Mouse (Mus musculus): ENCODE results near the gene Glb1. TPM values are rescaled to one million over a fixed set of nuclear protein-coding genes. Genes with fewer than 3 reads are reported as not detected.

Gene Glb1
- polyA plus RNA-seq, 1 experiment from 2014 or later, result 76.0 TPM

- no peak overlapping the region for H3K9ac ChIP-seq (ENCODE audit: low read length)
- H3K9me3 ChIP-seq (ENCODE audit: control insufficient read depth, low read length), result peaks cover 6% of the 10 kb centered on the region; the same call in 1 of the 2 replicates
- H3K4me1 ChIP-seq (replicated peaks; ENCODE audit: control insufficient read depth, insufficient read depth, low read length), result no peaks in the 10 kb centered on the region
- H3K27ac ChIP-seq (ENCODE audit: low read depth), result no peak overlapping the region
- no peaks in the 10 kb centered on the region for H3K27me3 ChIP-seq (replicated peaks; ENCODE audit: control insufficient read depth, insufficient read depth, low read length)
- WGBS, result 93% methylated on average over 2 of the region's 2 CpGs
- H3K36me3 ChIP-seq (ENCODE audit: control insufficient read depth, insufficient read depth, low read length), result peaks cover 48% of the 10 kb centered on the region
- DNase-seq (ENCODE audit: low spot score) (no peak), ATAC-seq (replicated peaks; ENCODE audit: low FRiP score, low TSS enrichment, low read depth) (no peak)
- no peak overlapping the region for H3K4me2 ChIP-seq (ENCODE audit: low read length)
- H3K4me3 ChIP-seq (ENCODE audit: low read depth, low read length), result no peak overlapping the region
Observed at GRCm38 (mm10) chr9:114407676-114408075, 6.8 kb downstream of the Glb1 start.

DNA sequence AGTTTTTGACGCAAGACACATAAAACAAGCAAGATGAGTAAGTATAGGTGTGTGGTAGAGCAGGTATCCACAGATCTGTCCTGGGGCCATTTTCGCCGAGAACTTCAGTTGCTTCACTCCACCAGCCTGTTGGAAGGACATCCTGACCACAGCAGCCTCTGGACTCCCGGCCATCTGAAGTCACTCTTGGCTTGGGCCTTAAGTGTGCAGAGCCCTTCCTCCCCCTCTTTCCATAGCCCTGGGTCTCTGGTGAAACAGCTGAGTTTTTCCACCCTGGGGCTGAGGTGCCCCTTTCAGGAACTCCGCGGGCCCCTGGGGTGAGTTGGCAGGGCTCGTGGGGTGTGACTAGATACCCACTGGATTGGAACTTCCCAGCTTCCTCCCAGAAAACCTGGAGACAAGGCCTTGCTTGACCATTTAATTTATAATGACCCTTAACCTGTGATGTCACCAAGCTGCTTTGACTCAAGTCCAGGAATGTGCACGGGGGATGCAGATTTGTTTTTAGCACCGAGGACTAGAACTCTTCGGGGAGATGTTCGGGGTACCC lies 9.5 kb downstream of the Glb1 start:
- DNase-seq (ENCODE audit: low spot score) (no peak), ATAC-seq (replicated peaks; ENCODE audit: low FRiP score, low TSS enrichment, low read depth) (no peak)
- H3K36me3 ChIP-seq (ENCODE audit: control insufficient read depth, insufficient read depth, low read length), result peaks cover 45% of the 10 kb centered on the region
- no peaks in the 10 kb centered on the region for H3K27me3 ChIP-seq (replicated peaks; ENCODE audit: control insufficient read depth, insufficient read depth, low read length)
- no peak overlapping the region for H3K9ac ChIP-seq (ENCODE audit: low read length)
- no peak overlapping the region for H3K4me3 ChIP-seq (ENCODE audit: low read depth, low read length)
- H3K9me3 ChIP-seq (ENCODE audit: control insufficient read depth, low read length), result peaks cover 6% of the 10 kb centered on the region; the same call in 1 of the 2 replicates
- WGBS, result 89% methylated on average over 11 of the region's 11 CpGs
- no peak overlapping the region for H3K4me2 ChIP-seq (ENCODE audit: low read length)
- no peak overlapping the region for H3K27ac ChIP-seq (ENCODE audit: low read depth)
- H3K4me1 ChIP-seq (replicated peaks; ENCODE audit: control insufficient read depth, insufficient read depth, low read length), result no peaks in the 10 kb centered on the region

DNA sequence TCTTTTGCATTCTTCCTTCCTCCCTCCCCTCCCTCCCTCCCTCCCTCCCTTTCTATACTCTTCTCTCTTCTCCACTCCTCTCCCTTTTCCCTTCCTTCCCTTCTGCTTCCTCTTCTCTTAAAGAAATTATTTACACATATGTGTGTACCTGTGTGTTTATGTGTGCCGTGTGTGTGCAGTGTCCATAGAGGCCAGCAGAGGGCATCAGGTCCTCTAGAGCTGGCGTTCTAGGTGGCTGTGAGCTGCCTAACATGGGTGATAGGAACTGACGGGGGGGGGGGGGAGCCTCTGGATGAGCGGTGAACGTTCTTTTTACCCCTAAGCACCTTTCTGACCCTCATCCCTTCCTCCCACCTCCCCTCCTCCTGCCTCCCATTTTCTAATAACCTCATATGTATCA lies 10.4 kb downstream of the Glb1 start:
- H3K27ac ChIP-seq (ENCODE audit: low read depth), result no peak overlapping the region
- peaks cover 6% of the 10 kb centered on the region; the same call in 1 of the 2 replicates for H3K9me3 ChIP-seq (ENCODE audit: control insufficient read depth, low read length)
- 95% methylated on average over 5 of the region's 5 CpGs for WGBS
- H3K4me1 ChIP-seq (replicated peaks; ENCODE audit: control insufficient read depth, insufficient read depth, low read length), result no peaks in the 10 kb centered on the region
- peaks cover 36% of the 10 kb centered on the region for H3K36me3 ChIP-seq (ENCODE audit: control insufficient read depth, insufficient read depth, low read length)
- no peaks in the 10 kb centered on the region for H3K27me3 ChIP-seq (replicated peaks; ENCODE audit: control insufficient read depth, insufficient read depth, low read length)
- H3K4me3 ChIP-seq (ENCODE audit: low read depth, low read length), result no peak overlapping the region
- no peak overlapping the region for H3K9ac ChIP-seq (ENCODE audit: low read length)
- DNase-seq (ENCODE audit: low spot score) (no peak), ATAC-seq (replicated peaks; ENCODE audit: low FRiP score, low TSS enrichment, low read depth) (no peak)
- H3K4me2 ChIP-seq (ENCODE audit: low read length), result no peak overlapping the region

GRCm38 (mm10) chr9:114412406-114412805 lies 11.5 kb downstream of the Glb1 start:
- H3K9ac ChIP-seq (ENCODE audit: low read length), result no peak overlapping the region
- no peak for DNase-seq (ENCODE audit: low spot score)
- H3K27me3 ChIP-seq (replicated peaks; ENCODE audit: control insufficient read depth, insufficient read depth, low read length), result no peaks in the 10 kb centered on the region
- peaks cover 6% of the 10 kb centered on the region; the same call in 1 of the 2 replicates for H3K9me3 ChIP-seq (ENCODE audit: control insufficient read depth, low read length)
- H3K4me1 ChIP-seq (replicated peaks; ENCODE audit: control insufficient read depth, insufficient read depth, low read length), result no peaks in the 10 kb centered on the region
- no peak overlapping the region for H3K4me3 ChIP-seq (ENCODE audit: low read depth, low read length)
- H3K36me3 ChIP-seq (ENCODE audit: control insufficient read depth, insufficient read depth, low read length), result peaks cover 29% of the 10 kb centered on the region
- H3K4me2 ChIP-seq (ENCODE audit: low read length), result no peak overlapping the region
- ATAC-seq (replicated peaks; ENCODE audit: low FRiP score, low TSS enrichment, low read depth), result no peak
- H3K27ac ChIP-seq (ENCODE audit: low read depth), result no peak overlapping the region
- WGBS, result 91% methylated on average over 9 of the region's 9 CpGs

DNA sequence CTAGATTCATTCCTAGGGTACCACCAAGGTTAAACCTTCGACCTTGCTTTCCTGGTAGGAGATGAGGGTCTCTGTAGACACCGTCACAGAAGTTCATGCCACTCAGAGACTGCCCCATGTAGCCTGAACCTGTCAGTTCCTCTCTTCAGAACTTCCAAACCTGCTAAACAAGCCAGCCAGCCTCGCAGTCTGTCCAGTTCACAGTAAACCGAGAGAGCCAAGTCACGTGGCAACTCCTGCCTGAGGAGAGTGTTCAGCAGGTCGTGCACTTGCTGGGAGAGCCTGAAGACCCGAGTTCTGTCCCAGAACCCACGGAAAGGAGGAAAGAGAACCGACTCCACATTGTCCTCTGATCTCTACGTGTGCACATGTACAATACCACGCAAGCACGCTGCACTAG lies 13.0 kb downstream of the Glb1 start:
- no peak overlapping the region for H3K4me3 ChIP-seq (ENCODE audit: low read depth, low read length)
- H3K4me1 ChIP-seq (replicated peaks; ENCODE audit: control insufficient read depth, insufficient read depth, low read length), result no peaks in the 10 kb centered on the region
- peaks cover 19% of the 10 kb centered on the region for H3K36me3 ChIP-seq (ENCODE audit: control insufficient read depth, insufficient read depth, low read length)
- no peaks in the 10 kb centered on the region for H3K27me3 ChIP-seq (replicated peaks; ENCODE audit: control insufficient read depth, insufficient read depth, low read length)
- H3K9ac ChIP-seq (ENCODE audit: low read length), result no peak overlapping the region
- 89% methylated on average over 12 of the region's 12 CpGs for WGBS
- no peak for DNase-seq (ENCODE audit: low spot score)
- ATAC-seq (replicated peaks; ENCODE audit: low FRiP score, low TSS enrichment, low read depth), result no peak
- H3K9me3 ChIP-seq (ENCODE audit: control insufficient read depth, low read length), result peaks cover 6% of the 10 kb centered on the region; the same call in 1 of the 2 replicates
- H3K27ac ChIP-seq (ENCODE audit: low read depth), result no peak overlapping the region
- no peak overlapping the region for H3K4me2 ChIP-seq (ENCODE audit: low read length)

DNA sequence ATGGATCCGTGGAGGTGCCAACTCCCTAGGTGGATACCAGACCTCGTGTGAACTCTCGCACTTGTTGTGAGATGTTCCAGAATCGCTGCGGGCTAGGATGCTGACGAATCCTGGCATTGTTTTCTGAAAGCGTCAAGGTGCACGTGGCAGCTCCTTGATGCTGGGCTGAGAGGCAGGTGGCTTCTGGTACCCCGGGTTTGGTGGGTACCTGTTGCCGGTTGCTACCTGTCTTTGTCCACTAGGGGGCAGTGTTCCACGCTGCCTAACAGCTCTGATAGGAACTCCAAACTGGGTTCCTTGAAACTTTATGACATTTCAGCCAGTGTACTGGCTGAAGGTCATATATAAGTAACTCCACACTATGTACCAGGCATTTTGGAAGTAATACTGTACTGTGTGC lies 14.8 kb downstream of the Glb1 start:
- Histone ChIP-seq H3K4me3 (ENCODE audit: low read depth, low read length) (no peak overlapping the region), H3K27ac (ENCODE audit: low read depth) (no peak overlapping the region), H3K9ac (ENCODE audit: low read length) (no peak overlapping the region), H3K4me2 (ENCODE audit: low read length) (no peak overlapping the region), H3K36me3 (ENCODE audit: control insufficient read depth, insufficient read depth, low read length) (peaks cover 10% of the 10 kb centered on the region), H3K4me1 (replicated peaks; ENCODE audit: control insufficient read depth, insufficient read depth, low read length) (no peaks in the 10 kb centered on the region), H3K9me3 (ENCODE audit: control insufficient read depth, low read length) (peaks cover 6% of the 10 kb centered on the region; the same call in 1 of the 2 replicates), H3K27me3 (replicated peaks; ENCODE audit: control insufficient read depth, insufficient read depth, low read length) (no peaks in the 10 kb centered on the region)
- DNase-seq (ENCODE audit: low spot score), result peak; percentile 78
- 0 out of 2 replicates have a peak, but pooled peaks have one; percentile 6 for ATAC-seq (replicated peaks; ENCODE audit: low FRiP score, low TSS enrichment, low read depth)
- WGBS, result 22% methylated on average over 11 of the region's 11 CpGs

DNA sequence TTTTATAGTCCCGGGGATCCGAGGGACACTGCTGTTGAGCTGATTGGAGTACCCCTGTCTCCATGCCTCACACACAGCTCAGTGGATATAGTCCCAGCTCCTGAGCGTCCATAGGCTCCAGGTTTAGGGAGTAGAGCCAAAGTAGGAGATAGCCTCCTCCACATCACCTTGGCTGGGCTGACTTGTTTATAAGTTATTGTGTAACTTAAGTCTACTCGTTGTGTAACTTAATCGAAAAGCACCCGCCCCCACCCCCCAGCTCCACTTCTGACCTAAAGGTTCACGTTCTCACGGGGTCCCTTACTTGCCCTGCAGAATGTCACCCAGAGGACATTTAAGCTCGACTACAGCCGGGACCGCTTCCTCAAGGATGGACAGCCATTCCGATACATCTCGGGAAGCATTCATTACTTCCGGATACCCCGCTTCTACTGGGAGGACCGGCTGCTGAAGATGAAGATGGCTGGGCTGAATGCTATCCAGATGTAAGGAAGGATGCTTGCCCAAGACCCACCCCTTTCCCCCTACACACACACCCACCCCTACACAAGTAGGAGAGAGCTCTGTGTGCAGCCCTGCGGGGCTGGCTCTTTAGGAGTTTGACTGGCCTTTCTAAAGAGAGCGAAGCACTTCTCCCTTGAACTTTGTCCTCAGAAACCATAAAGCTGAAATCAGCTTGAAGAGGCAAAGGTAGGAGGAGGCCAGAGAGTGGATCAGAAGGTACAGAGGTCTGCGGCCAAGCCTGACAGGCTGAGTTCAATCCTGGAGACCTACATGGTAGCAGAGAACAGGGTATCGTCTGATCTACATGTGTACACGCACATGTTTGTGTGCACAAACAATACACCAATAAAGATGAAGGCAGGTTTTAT lies 16.0 kb downstream of the Glb1 start:
- Histone ChIP-seq H3K9me3 (ENCODE audit: control insufficient read depth, low read length) (peaks cover under 1% of the 10 kb centered on the region; the same call in 1 of the 2 replicates), H3K4me2 (ENCODE audit: low read length) (no peak overlapping the region), H3K27me3 (replicated peaks; ENCODE audit: control insufficient read depth, insufficient read depth, low read length) (no peaks in the 10 kb centered on the region), H3K27ac (ENCODE audit: low read depth) (no peak overlapping the region), H3K4me1 (replicated peaks; ENCODE audit: control insufficient read depth, insufficient read depth, low read length) (no peaks in the 10 kb centered on the region), H3K9ac (ENCODE audit: low read length) (no peak overlapping the region), H3K4me3 (ENCODE audit: low read depth, low read length) (no peak overlapping the region), H3K36me3 (ENCODE audit: control insufficient read depth, insufficient read depth, low read length) (peaks cover 6% of the 10 kb centered on the region; the same call in 1 of the 2 replicates)
- DNase-seq (ENCODE audit: low spot score), result no peak
- WGBS, result 86% methylated on average over 21 of the region's 21 CpGs
- ATAC-seq (replicated peaks; ENCODE audit: low FRiP score, low TSS enrichment, low read depth), result peak; percentile 57; the same call in 1 of the 2 replicates

- Histone ChIP-seq H3K36me3 (ENCODE audit: control insufficient read depth, insufficient read depth, low read length) (peaks cover 6% of the 10 kb centered on the region; the same call in 1 of the 2 replicates), H3K4me2 (ENCODE audit: low read length) (no peak overlapping the region), H3K27me3 (replicated peaks; ENCODE audit: control insufficient read depth, insufficient read depth, low read length) (no peaks in the 10 kb centered on the region), H3K4me1 (replicated peaks; ENCODE audit: control insufficient read depth, insufficient read depth, low read length) (no peaks in the 10 kb centered on the region), H3K9me3 (ENCODE audit: control insufficient read depth, low read length) (no peaks in the 10 kb centered on the region), H3K9ac (ENCODE audit: low read length) (no peak overlapping the region), H3K27ac (ENCODE audit: low read depth) (no peak overlapping the region), H3K4me3 (ENCODE audit: low read depth, low read length) (no peak overlapping the region)
- 92% methylated on average over 7 of the region's 7 CpGs for WGBS
- DNase-seq (ENCODE audit: low spot score) (peak; percentile 75), ATAC-seq (replicated peaks; ENCODE audit: low FRiP score, low TSS enrichment, low read depth) (no peak)
Observed at GRCm38 (mm10) chr9:114418187-114418586, 17.3 kb downstream of the Glb1 start.
